Mouse (Mus musculus) CH12.LX (cell line): ENCODE results near the gene Mvp. TPM values are rescaled to one million over a fixed set of nuclear protein-coding genes. Genes with fewer than 3 reads are reported as not detected.

ENCODE experiments used
- DNase-seq: peaks from one replicate; pipeline ENCODE4 v3.0.0-alpha.2; 2013; ENCODE audit errors: extremely low read depth
- H3K27ac ChIP-seq: 2 replicates; pipeline ENCODE4 v1.5.1; 2012; ENCODE audit warnings: low read depth, mild to moderate bottlenecking, control low read depth, moderate library complexity; ENCODE audit not compliant: insufficient read depth
- H3K27me3 ChIP-seq: replicated peaks from 2 replicates; pipeline ENCODE3; 2012; ENCODE audit warnings: inconsistent platforms
- H3K36me3 ChIP-seq, 2 experiments: replicated peaks in 1 of 2; 2 replicates each; pipeline versions ENCODE3 to v1.6.1; 2012; ENCODE audit warnings: inconsistent platforms in 1 of 2, low read length in 1 of 2, mild to moderate bottlenecking in 1 of 2, mixed read lengths in 1 of 2, moderate library complexity in 1 of 2; ENCODE audit not compliant: control insufficient read depth in 1 of 2, insufficient read depth in 1 of 2
- H3K4me1 ChIP-seq, 2 experiments: 2 replicates each; pipeline ENCODE4 v1.6.1; 2012; ENCODE audit warnings: inconsistent platforms in 1 of 2, moderate library complexity in 1 of 2; ENCODE audit not compliant: insufficient read depth in 2 of 2, control insufficient read depth in 1 of 2
- H3K4me2 ChIP-seq: 2 replicates; pipeline ENCODE4 v1.6.1; 2012; ENCODE audit warnings: low read depth, mild to moderate bottlenecking, control low read depth; ENCODE audit not compliant: poor library complexity, insufficient read depth, severe bottlenecking
- H3K4me3 ChIP-seq, 3 experiments: fragments of 150-350 bp in 1 of 3; sonication (generic) in 1 of 3; replicated peaks in 1 of 3; 2 replicates each; pipeline versions ENCODE3 to v1.5.1; 2011 to 2012; ENCODE audit warnings: low read depth in 2 of 3, low read length in 2 of 3, mild to moderate bottlenecking in 2 of 3, moderate library complexity in 2 of 3, control low read depth in 1 of 3, improper control_type of control experiment in 1 of 3, inconsistent platforms in 1 of 3, mixed read lengths in 1 of 3; ENCODE audit not compliant: poor library complexity in 1 of 3
- H3K79me2 ChIP-seq: replicated peaks from 2 replicates; pipeline ENCODE4 v1.6.1; 2012; ENCODE audit warnings: mild to moderate bottlenecking, moderate library complexity; ENCODE audit not compliant: control insufficient read depth, poor library complexity, insufficient read depth, severe bottlenecking; ENCODE audit errors: extremely low read depth
- H3K9ac ChIP-seq: 2 replicates; pipeline ENCODE4 v1.6.1; 2012; ENCODE audit warnings: low read depth, mild to moderate bottlenecking, control low read depth, moderate library complexity; ENCODE audit not compliant: insufficient read depth
- H3K9me3 ChIP-seq: replicated peaks from 2 replicates; pipeline ENCODE3; 2012; ENCODE audit warnings: low read length, inconsistent platforms, mixed read lengths
- BHLHE40 ChIP-seq: IDR thresholded peaks from 2 replicates; pipeline ENCODE4 v1.6.1; 2011; ENCODE audit warnings: mild to moderate bottlenecking, low read depth, low read length, improper control_type of control experiment
- CHD1 ChIP-seq: IDR thresholded peaks from 2 replicates; pipeline ENCODE4 v1.6.1; 2012; ENCODE audit warnings: low read depth, low read length, improper control_type of control experiment, inconsistent platforms
- GABPA ChIP-seq: IDR thresholded peaks from 2 replicates; pipeline ENCODE4 v1.6.1; 2012; ENCODE audit warnings: low read depth, low read length, improper control_type of control experiment, inconsistent platforms; ENCODE audit not compliant: insufficient replicate concordance
- HCFC1 ChIP-seq: IDR thresholded peaks from 2 replicates; pipeline ENCODE4 v1.6.1; 2012; ENCODE audit warnings: low read depth, mild to moderate bottlenecking, inconsistent platforms, low read length, improper control_type of control experiment
- JUN ChIP-seq: IDR thresholded peaks from 2 replicates; pipeline ENCODE4 v1.6.1; 2011; ENCODE audit warnings: low read depth, mild to moderate bottlenecking, low read length, improper control_type of control experiment, moderate library complexity; ENCODE audit not compliant: insufficient read depth
- JUND ChIP-seq: conservative IDR thresholded peaks from 2 replicates; pipeline ENCODE4 v1.6.1; 2011; ENCODE audit warnings: low read depth, low read length, improper control_type of control experiment
- KAT2A ChIP-seq: IDR thresholded peaks from 2 replicates; pipeline ENCODE4 v1.6.1; 2012; ENCODE audit warnings: low read length, improper control_type of control experiment, inconsistent platforms; ENCODE audit not compliant: insufficient replicate concordance
- MAFK ChIP-seq: IDR thresholded peaks from 2 replicates; pipeline ENCODE4 v1.6.1; 2011; ENCODE audit warnings: low read length, improper control_type of control experiment; ENCODE audit not compliant: insufficient replicate concordance
- MAX ChIP-seq: IDR thresholded peaks from 2 replicates; pipeline ENCODE4 v1.6.1; 2011; ENCODE audit warnings: low read length, improper control_type of control experiment
- MYC ChIP-seq: IDR thresholded peaks from 2 replicates; pipeline ENCODE4 v1.6.1; 2011; ENCODE audit warnings: low read depth, mild to moderate bottlenecking, improper control_type of control experiment, low read length
- NRF1 ChIP-seq: IDR thresholded peaks from 2 replicates; pipeline ENCODE4 v1.6.1; 2014; ENCODE audit warnings: low read depth, mild to moderate bottlenecking, inconsistent platforms, low read length, improper control_type of control experiment, moderate library complexity
- PAX5 ChIP-seq: IDR thresholded peaks from 2 replicates; pipeline ENCODE4 v1.6.1; 2012; ENCODE audit warnings: low read length, inconsistent platforms, mixed read lengths
- POLR2A ChIP-seq: IDR thresholded peaks from 2 replicates; pipeline ENCODE4 v1.6.1; 2011; ENCODE audit warnings: low read depth, mild to moderate bottlenecking, improper control_type of control experiment, low read length
- POLR2AphosphoS2 ChIP-seq: IDR thresholded peaks from 2 replicates; pipeline ENCODE4 v1.6.1; 2011; ENCODE audit warnings: low read depth, low read length, improper control_type of control experiment
- RAD21 ChIP-seq: IDR thresholded peaks from 2 replicates; pipeline ENCODE4 v1.6.1; 2011; ENCODE audit warnings: low read depth, mild to moderate bottlenecking, low read length, improper control_type of control experiment, moderate library complexity
- SMC3 ChIP-seq: IDR thresholded peaks from 2 replicates; pipeline ENCODE4 v1.6.1; 2011; ENCODE audit warnings: low read depth, low read length, improper control_type of control experiment
- TBP ChIP-seq: conservative IDR thresholded peaks from 2 replicates; pipeline ENCODE4 v1.6.1; 2011; ENCODE audit warnings: low read depth, low read length, improper control_type of control experiment
- TCF12 ChIP-seq: IDR thresholded peaks from 2 replicates; pipeline ENCODE4 v1.6.1; 2014; ENCODE audit warnings: low read depth, mild to moderate bottlenecking, inconsistent platforms, low read length, improper control_type of control experiment
- UBTF ChIP-seq: IDR thresholded peaks from 2 replicates; pipeline ENCODE4 v1.6.1; 2012; ENCODE audit warnings: low read depth, mild to moderate bottlenecking, inconsistent platforms, low read length, improper control_type of control experiment, moderate library complexity
- USF1 ChIP-seq: IDR thresholded peaks from 2 replicates; pipeline ENCODE4 v1.6.1; 2014; ENCODE audit warnings: low read depth, mild to moderate bottlenecking, inconsistent platforms, low read length, improper control_type of control experiment
- ZC3H11A ChIP-seq: IDR thresholded peaks from 2 replicates; pipeline ENCODE4 v1.6.1; 2012; ENCODE audit warnings: low read depth, mild to moderate bottlenecking, inconsistent platforms, low read length, improper control_type of control experiment
- dilution Hi-C: fragments of 300-500 bp; cut with MboI; formaldehyde crosslinking; loops from 2 replicates; pipeline ENCODE4 v1.14.3; 2020; ENCODE audit warnings: low sequenced_read_pairs; ENCODE audit not compliant: extremely low pct_unique_long_range_greater_than_20kb, extremely low pct_ligation_motif_present
- in situ Hi-C: fragments of 300-500 bp; cut with MboI; formaldehyde crosslinking; loops from 3 replicates; pipeline ENCODE4 v1.14.3; 2019; ENCODE audit warnings: low sequenced_read_pairs, low pct_ligation_motif_present, low pct_unique_long_range_greater_than_20kb, mixed read lengths
- polyA plus RNA-seq: library from polyadenylated mRNA; unstranded; fragments of >175 nt; gene quantifications from 2 replicates; pipeline ENCODE4 v1.2.1, GENCODE M21; 2012; ENCODE audit warnings: low read depth; ENCODE audit not compliant: insufficient read length
- total RNA-seq, 2 experiments: library from RNA; depleted of rRNA; stranded (reverse); fragments of 300-350 nt in 1 of 2; fragments of >200 nt in 1 of 2; gene quantifications; 2 replicates each; pipeline ENCODE4 v1.2.3; 2012 to 2014

The Mvp gene
- total and polyA plus RNA-seq, 3 experiments: 33.3 to 53.7 (median 52.1) TPM

GRCm38 (mm10) chr7:127020901-127021562, 6.6 kb upstream of the Mvp start, which contains the start of the genes Gm42742 and Prrt2:
Gene Gm42742 (minus strand): TSS chr7:127021097.
Gene Prrt2 (minus strand): TSS chr7:127021211.
- no peak within 1 kb of the TSS for H3K27ac ChIP-seq
- no peak within 1 kb of the TSS for H3K4me2 ChIP-seq
- TF ChIP-seq POLR2AphosphoS2 (peak; percentile 84), POLR2A (peak; percentile 22), ZC3H11A (no peak)
- H3K27me3 ChIP-seq: no peaks in the 10 kb centered on the region
- no peaks in the 10 kb centered on the region for H3K9me3 ChIP-seq
- H3K9ac ChIP-seq: no peak within 1 kb of the TSS
- dilution Hi-C loops: no loop called here
- peaks cover 22% of the 10 kb centered on the region for H3K79me2 ChIP-seq
- no peak within 1 kb of the TSS for H3K4me3 ChIP-seq
- H3K4me1 ChIP-seq: peaks cover 19 to 63% of the 10 kb centered on the region in 2 experiments
- peaks cover 20 to 59% of the 10 kb centered on the region in 2 experiments for H3K36me3 ChIP-seq
- in situ Hi-C loops: loop anchor here (5.0 kb wide), 1 partner anchor 134 kb away; no protein-coding TSS in a partner anchor
- no peak for DNase-seq

- H3K4me3 ChIP-seq: no peak overlapping the region
- H3K4me2 ChIP-seq: no peak overlapping the region
- no peaks in the 10 kb centered on the region for H3K27me3 ChIP-seq
- H3K27ac ChIP-seq: no peak overlapping the region
- DNase-seq: no peak
- peaks cover 20 to 63% of the 10 kb centered on the region in 2 experiments for H3K36me3 ChIP-seq
- H3K4me1 ChIP-seq: peaks cover 21 to 67% of the 10 kb centered on the region in 2 experiments
- dilution Hi-C loops (no loop called here), in situ Hi-C loops (loop anchor here (5.0 kb wide), 1 partner anchor 133 kb away; no protein-coding TSS in a partner anchor)
- no peak overlapping the region for H3K9ac ChIP-seq
- TF ChIP-seq BHLHE40 (no peak), MYC (no peak), SMC3 (no peak), CHD1 (no peak), MAFK (no peak), USF1 (no peak), MAX (no peak), KAT2A (no peak), POLR2A (no peak), HCFC1 (no peak), JUN (no peak), PAX5 (no peak), TBP (no peak), UBTF (no peak), RAD21 (no peak), JUND (no peak), ZC3H11A (no peak), TCF12 (no peak), NRF1 (no peak), GABPA (no peak)
- H3K9me3 ChIP-seq: no peaks in the 10 kb centered on the region
- peaks cover 21% of the 10 kb centered on the region for H3K79me2 ChIP-seq
Measured at GRCm38 (mm10) chr7:127020491-127020890, 6.1 kb upstream of the Mvp start.
